Mouse (Mus musculus): ENCODE data around the gene Glrx5. TPM values are rescaled to one million over a fixed set of nuclear protein-coding genes. Genes with fewer than 3 reads are reported as not detected.

The Glrx5 gene
- polyA plus RNA-seq, 1 experiment from 2014 or later = 186 TPM

DNA sequence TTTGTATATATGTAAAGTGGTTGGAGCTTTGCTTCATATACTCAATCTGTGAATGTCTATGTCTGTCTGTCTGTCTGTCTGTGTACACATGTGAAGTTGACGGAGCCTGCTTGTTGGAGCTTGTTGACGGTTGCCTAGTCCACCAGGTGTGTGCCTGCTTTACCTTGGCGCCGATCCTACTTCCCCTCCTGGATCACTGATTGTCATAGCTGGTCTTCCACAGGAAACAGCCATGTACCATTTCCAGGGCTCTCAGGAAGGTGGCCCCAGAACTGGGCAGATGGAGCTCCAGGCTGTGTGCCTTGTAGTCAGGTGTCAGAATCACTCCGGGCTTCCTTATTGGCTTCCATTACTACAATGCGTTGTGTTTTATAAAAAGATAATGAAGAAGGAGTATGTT lies 54.3 kb downstream of the Glrx5 start:
- no peak for DNase-seq
- Histone ChIP-seq H3K4me1 (ENCODE audit: insufficient read depth) (no peaks in the 10 kb centered on the region), H3K27me3 (ENCODE audit: insufficient read depth, low read length) (no peaks in the 10 kb centered on the region), H3K4me3 (ENCODE audit: low read depth, low read length) (no peak overlapping the region), H3K9ac (no peak overlapping the region), H3K9me3 (ENCODE audit: low read depth, low read length) (no peaks in the 10 kb centered on the region), H3K4me2 (no peak overlapping the region), H3K36me3 (ENCODE audit: insufficient read depth) (no peaks in the 10 kb centered on the region), H3K27ac (ENCODE audit: low read depth) (no peak overlapping the region)
- WGBS = 91% methylated on average over 6 of the region's 6 CpGs
- no peak for TF ChIP-seq CTCF (IDR thresholded peaks at IDR 0.05; ENCODE audit: low read depth)
- ATAC-seq (ENCODE audit: insufficient read depth) = no peak

DNA sequence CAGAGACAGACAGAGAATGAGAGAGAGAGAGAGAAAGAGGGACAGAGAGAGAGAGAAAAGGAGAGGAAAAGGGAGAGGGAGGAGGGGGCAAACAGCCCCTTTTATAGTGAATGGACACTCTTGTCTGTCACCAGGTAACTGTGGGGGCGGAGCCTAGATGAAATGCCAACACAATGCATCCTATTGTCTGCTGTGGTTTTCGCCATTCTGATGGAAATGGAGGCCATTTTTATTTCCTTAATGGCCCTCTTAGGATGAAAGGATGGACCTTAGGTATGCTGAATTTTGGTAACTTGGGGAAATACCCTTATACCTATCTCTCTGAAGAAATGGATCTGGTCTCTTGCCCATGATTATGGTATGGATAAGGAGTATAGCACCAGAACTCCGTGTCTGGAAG lies 54.9 kb downstream of the Glrx5 start:
- H3K27me3 ChIP-seq (ENCODE audit: insufficient read depth, low read length) = no peaks in the 10 kb centered on the region
- no peak overlapping the region for H3K27ac ChIP-seq (ENCODE audit: low read depth)
- H3K9me3 ChIP-seq (ENCODE audit: low read depth, low read length) = no peaks in the 10 kb centered on the region
- WGBS = 68% methylated on average over 3 of the region's 3 CpGs
- DNase-seq = no peak
- no peak for TF ChIP-seq CTCF (IDR thresholded peaks at IDR 0.05; ENCODE audit: low read depth)
- H3K4me2 ChIP-seq = no peak overlapping the region
- H3K36me3 ChIP-seq (ENCODE audit: insufficient read depth) = no peaks in the 10 kb centered on the region
- H3K4me3 ChIP-seq (ENCODE audit: low read depth, low read length) = no peak overlapping the region
- H3K4me1 ChIP-seq (ENCODE audit: insufficient read depth) = no peaks in the 10 kb centered on the region
- ATAC-seq (ENCODE audit: insufficient read depth) = no peak
- H3K9ac ChIP-seq = no peak overlapping the region

DNA sequence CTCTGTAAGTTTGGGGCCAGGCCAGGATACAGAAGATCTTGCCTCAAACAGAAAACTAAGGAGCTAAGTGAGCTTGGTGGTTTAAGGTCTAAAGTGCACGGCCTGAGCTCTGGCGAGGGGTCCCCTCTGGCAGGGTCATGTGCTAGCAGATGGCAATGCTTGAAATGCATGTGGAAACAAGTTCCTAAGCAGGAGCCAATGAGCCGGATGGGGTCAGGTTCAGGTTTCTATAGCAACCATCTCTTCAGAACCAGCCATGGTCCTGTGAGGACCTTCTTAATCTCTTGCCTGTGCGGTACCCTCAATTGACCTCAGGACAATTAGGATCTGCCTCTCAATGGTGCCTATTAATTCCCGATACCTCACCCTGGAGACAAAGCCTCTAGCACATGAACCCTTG lies 56.7 kb downstream of the Glrx5 start:
- 77% methylated on average over 5 of the region's 5 CpGs for WGBS
- no peaks in the 10 kb centered on the region for H3K9me3 ChIP-seq (ENCODE audit: low read depth, low read length)
- DNase-seq (no peak), ATAC-seq (ENCODE audit: insufficient read depth) (no peak)
- H3K4me2 ChIP-seq = no peak overlapping the region
- no peak overlapping the region for H3K4me3 ChIP-seq (ENCODE audit: low read depth, low read length)
- TF ChIP-seq CTCF (IDR thresholded peaks at IDR 0.05; ENCODE audit: low read depth) = no peak
- H3K27me3 ChIP-seq (ENCODE audit: insufficient read depth, low read length) = no peaks in the 10 kb centered on the region
- no peak overlapping the region for H3K27ac ChIP-seq (ENCODE audit: low read depth)
- H3K4me1 ChIP-seq (ENCODE audit: insufficient read depth) = no peaks in the 10 kb centered on the region
- no peak overlapping the region for H3K9ac ChIP-seq
- H3K36me3 ChIP-seq (ENCODE audit: insufficient read depth) = no peaks in the 10 kb centered on the region

DNA sequence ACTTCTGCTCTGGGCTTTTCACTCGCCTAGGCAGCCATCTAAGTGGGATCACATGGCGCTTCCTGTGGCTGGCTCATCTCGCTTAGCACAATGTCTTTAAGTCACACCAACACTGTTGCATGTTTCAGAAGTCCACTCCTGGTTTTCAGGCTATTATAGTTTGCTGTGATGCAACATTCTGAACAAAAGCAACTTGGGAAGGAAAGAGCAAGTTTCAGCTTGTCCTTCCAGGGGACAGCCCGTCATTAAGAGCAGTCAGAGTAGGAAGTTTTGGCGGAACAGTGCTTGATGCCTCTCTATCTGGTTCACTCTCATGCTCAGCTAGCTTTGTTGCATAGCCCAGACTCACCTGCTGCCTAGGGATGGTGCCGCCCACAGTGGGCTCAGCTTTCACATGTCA lies 59.1 kb downstream of the Glrx5 start:
- 82% methylated on average over 6 of the region's 6 CpGs for WGBS
- no peak for TF ChIP-seq CTCF (IDR thresholded peaks at IDR 0.05; ENCODE audit: low read depth)
- no peak overlapping the region for H3K4me3 ChIP-seq (ENCODE audit: low read depth, low read length)

More for the DNA sequence above, 59.1 kb downstream of the Glrx5 start:
- Histone ChIP-seq H3K27me3 (ENCODE audit: insufficient read depth, low read length) (no peaks in the 10 kb centered on the region), H3K36me3 (ENCODE audit: insufficient read depth) (no peaks in the 10 kb centered on the region), H3K4me1 (ENCODE audit: insufficient read depth) (no peaks in the 10 kb centered on the region), H3K9ac (no peak overlapping the region), H3K4me2 (no peak overlapping the region), H3K27ac (ENCODE audit: low read depth) (no peak overlapping the region), H3K9me3 (ENCODE audit: low read depth, low read length) (no peaks in the 10 kb centered on the region)
- ATAC-seq (ENCODE audit: insufficient read depth) (no peak), DNase-seq (no peak)

Small RNAs within 50 kb of the gene (microRNA-seq; reads per million reads assigned to microRNA genes)
- gene Mir3069 (ENCODE audit: borderline number of aligned reads) = 0.95 reads per million

Other genes with a start within 250 kb of the Glrx5 start
- 2.1 and 2.8 TPM in 2 replicates for gene Clmn, start 167.6 kb upstream of the Glrx5 start, polyA plus RNA-seq (2014; fragmentation: Nextera tagmentation; extraction: Ambion mirVana)
- 0.29 and 0.39 TPM in 2 replicates for gene Syne3, start 22.9 kb upstream of the Glrx5 start, polyA plus RNA-seq (2014; fragmentation: Nextera tagmentation; extraction: Ambion mirVana)
- gene Tcl1b2, start 113.3 kb downstream of the Glrx5 start, polyA plus RNA-seq (2014; fragmentation: Nextera tagmentation; extraction: Ambion mirVana) = not detected in 2 replicates
- not detected in 2 replicates for gene Tcl1b1, start 127.0 kb downstream of the Glrx5 start, polyA plus RNA-seq (2014; fragmentation: Nextera tagmentation; extraction: Ambion mirVana)
- gene Tcl1b5, start 143.7 kb downstream of the Glrx5 start, polyA plus RNA-seq (2014; fragmentation: Nextera tagmentation; extraction: Ambion mirVana) = not detected in 2 replicates
- not detected in 2 replicates for gene Tcl1b3, start 158.4 kb downstream of the Glrx5 start, polyA plus RNA-seq (2014; fragmentation: Nextera tagmentation; extraction: Ambion mirVana)
- not detected in 2 replicates for gene Tcl1b4, start 169.3 kb downstream of the Glrx5 start, polyA plus RNA-seq (2014; fragmentation: Nextera tagmentation; extraction: Ambion mirVana)
- not detected in 2 replicates for gene Tcl1, start 190.1 kb downstream of the Glrx5 start, polyA plus RNA-seq (2014; fragmentation: Nextera tagmentation; extraction: Ambion mirVana)